Mouse (Mus musculus) heart, embryonic 14.5 days (tissue): ENCODE results near the gene Ly6g6f. TPM values are rescaled to one million over a fixed set of nuclear protein-coding genes. Genes with fewer than 3 reads are reported as not detected.

ENCODE experiments used
- ATAC-seq: fragments of 200-750 bp; cut with Nextera tagmentation; 2 replicates; pipeline ENCODE4 v1.8.0; 2017; ENCODE audit warnings: low read depth, moderate TSS enrichment; ENCODE audit not compliant: insufficient number of reproducible peaks, insufficient read depth, low FRiP score
- H3K27ac ChIP-seq, 2 experiments: fragments of 200-500 bp in 1 of 2; fragments of 300-500 bp in 1 of 2; sonication (generic) in 1 of 2; replicated peaks in 1 of 2; 2 replicates each; pipeline ENCODE4 v1.5.1; 2012 to 2014; ENCODE audit warnings: low read depth in 2 of 2, low read length in 2 of 2, control low read depth in 1 of 2, mild to moderate bottlenecking in 1 of 2, mixed read lengths in 1 of 2; ENCODE audit not compliant: control insufficient read depth in 1 of 2, insufficient read depth in 1 of 2
- H3K27me3 ChIP-seq: fragments of 300-500 bp; sonication (generic); 2 replicates; pipeline ENCODE4 v1.6.1; 2014; ENCODE audit warnings: mild to moderate bottlenecking, low read length, control low read depth; ENCODE audit not compliant: control insufficient read depth, insufficient read depth
- H3K36me3 ChIP-seq: fragments of 300-500 bp; sonication (generic); 2 replicates; pipeline ENCODE4 v1.6.1; 2014; ENCODE audit warnings: mild to moderate bottlenecking, control low read depth, low read length, mixed read lengths; ENCODE audit not compliant: control insufficient read depth, insufficient read depth
- H3K4me1 ChIP-seq, 2 experiments: fragments of 200-500 bp in 1 of 2; fragments of 300-500 bp in 1 of 2; sonication (generic) in 1 of 2; 2 replicates each; pipeline ENCODE4 v1.6.1; 2012 to 2014; ENCODE audit warnings: low read length in 2 of 2, control low read depth in 1 of 2, mixed read lengths in 1 of 2; ENCODE audit not compliant: control insufficient read depth in 2 of 2, insufficient read depth in 2 of 2
- H3K4me2 ChIP-seq: fragments of 300-500 bp; sonication (generic); 2 replicates; pipeline ENCODE4 v1.6.1; 2014; ENCODE audit warnings: mild to moderate bottlenecking, low read length
- H3K4me3 ChIP-seq, 2 experiments: fragments of 200-500 bp in 1 of 2; fragments of 300-500 bp in 1 of 2; sonication (generic) in 1 of 2; 2 replicates each; pipeline ENCODE4 v1.5.1; 2012 to 2014; ENCODE audit warnings: low read length in 2 of 2, mild to moderate bottlenecking in 2 of 2, control low read depth in 1 of 2, low read depth in 1 of 2, moderate library complexity in 1 of 2; ENCODE audit not compliant: control insufficient read depth in 1 of 2, insufficient read depth in 1 of 2
- H3K9ac ChIP-seq: fragments of 300-500 bp; sonication (generic); 2 replicates; pipeline ENCODE4 v1.6.1; 2014; ENCODE audit warnings: mild to moderate bottlenecking, low read length
- H3K9me3 ChIP-seq: fragments of 300-500 bp; sonication (generic); 2 replicates; pipeline ENCODE4 v1.6.1; 2016; ENCODE audit warnings: low read length, control low read depth; ENCODE audit not compliant: control insufficient read depth
- WGBS: fragments of 180-500 bp; shearing (Covaris S2); extraction: QIAGEN DNeasy Blood & Tissue Kit; methylation state at CpG from one replicate; pipeline ENCODE4 v1.1.7; 2014; 5-methylcytosine and 5-hydroxymethylcytosine counted together
- polyA plus RNA-seq: library from polyadenylated mRNA; unstranded; fragments of >200 nt; fragmentation: Nextera tagmentation; extraction: Ambion mirVana; gene quantifications from 2 replicates; pipeline ENCODE4 v1.2.1, GENCODE M21; 2014

Ly6g6f gene
- polyA plus RNA-seq, 1 experiment from 2014 or later, result not detected

GRCm38 (mm10) chr17:35083929-35084497 is 1.4 kb downstream of the Ly6g6f start:
- peaks cover 9 to 11% of the 10 kb centered on the region in 2 experiments for H3K4me1 ChIP-seq
- no peaks in the 10 kb centered on the region for H3K9me3 ChIP-seq
- no peak overlapping the region for H3K4me3 ChIP-seq
- 0 out of 2 replicates have a peak, but pooled peaks cover 4% of the 10 kb centered on the region for H3K27me3 ChIP-seq
- no peak overlapping the region for H3K4me2 ChIP-seq
- no peak overlapping the region for H3K9ac ChIP-seq
- H3K27ac ChIP-seq, result no peak overlapping the region
- 62% methylated on average over 3 of the region's 3 CpGs for WGBS
- H3K36me3 ChIP-seq, result no peaks in the 10 kb centered on the region
- ATAC-seq, result no peak

GRCm38 (mm10) chr17:35082841-35083576 is 2.4 kb downstream of the Ly6g6f start:
- H3K4me1 ChIP-seq, result peaks cover 9 to 11% of the 10 kb centered on the region in 2 experiments
- no peak overlapping the region for H3K9ac ChIP-seq
- H3K4me3 ChIP-seq, result no peak overlapping the region
- no peak for ATAC-seq
- no peaks in the 10 kb centered on the region for H3K9me3 ChIP-seq
- H3K27ac ChIP-seq, result no peak overlapping the region
- WGBS, result 76% methylated on average over 16 of the region's 16 CpGs
- 0 out of 2 replicates have a peak, but pooled peaks cover 4% of the 10 kb centered on the region for H3K27me3 ChIP-seq
- H3K4me2 ChIP-seq, result no peak overlapping the region
- no peaks in the 10 kb centered on the region for H3K36me3 ChIP-seq

GRCm38 (mm10) chr17:35080710-35081109 is 4.7 kb downstream of the Ly6g6f start:
- Histone ChIP-seq H3K27me3 (0 out of 2 replicates have a peak, but pooled peaks cover 4% of the 10 kb centered on the region), H3K27ac (no peak overlapping the region), H3K9me3 (no peaks in the 10 kb centered on the region), H3K36me3 (no peaks in the 10 kb centered on the region), H3K4me3 (no peak overlapping the region), H3K9ac (peak overlapping the region; percentile 40; the same call in 1 of the 2 replicates), H3K4me2 (no peak overlapping the region), H3K4me1 (peaks cover 15 to 20% of the 10 kb centered on the region in 2 experiments)
- no peak for ATAC-seq
- WGBS, result 87% methylated on average over 4 of the region's 4 CpGs

- Histone ChIP-seq H3K27ac (0 out of 4 replicates have a peak overlapping the region, but pooled peaks of 1 of the 2 experiments have one; percentile 1), H3K4me3 (no peak overlapping the region), H3K9ac (peak overlapping the region; percentile 40; the same call in 1 of the 2 replicates), H3K9me3 (no peaks in the 10 kb centered on the region), H3K36me3 (no peaks in the 10 kb centered on the region), H3K27me3 (0 out of 2 replicates have a peak, but pooled peaks cover 4% of the 10 kb centered on the region), H3K4me2 (peak overlapping the region; percentile 56), H3K4me1 (peaks cover 15 to 20% of the 10 kb centered on the region in 2 experiments)
- 27% methylated on average over 6 of the region's 6 CpGs for WGBS
- ATAC-seq, result no peak
Observed at GRCm38 (mm10) chr17:35080248-35080647, 5.2 kb downstream of the Ly6g6f start.

GRCm38 (mm10) chr17:35079778-35080177 is 5.6 kb downstream of the Ly6g6f start:
- H3K9me3 ChIP-seq, result no peaks in the 10 kb centered on the region
- 0 out of 2 replicates have a peak, but pooled peaks cover 4% of the 10 kb centered on the region for H3K27me3 ChIP-seq
- H3K4me3 ChIP-seq, result peak overlapping the region; percentile 8 to 16; a peak in 2 of 4 replicates
- H3K27ac ChIP-seq, result 0 out of 4 replicates have a peak overlapping the region, but pooled peaks of 1 of the 2 experiments have one; percentile 1
- no peaks in the 10 kb centered on the region for H3K36me3 ChIP-seq
- ATAC-seq, result 0 out of 2 replicates have a peak, but pooled peaks have one; percentile 12
- peaks cover 15 to 20% of the 10 kb centered on the region in 2 experiments for H3K4me1 ChIP-seq
- WGBS, result 2% methylated on average over 9 of the region's 9 CpGs
- H3K9ac ChIP-seq, result peak overlapping the region; percentile 40; the same call in 1 of the 2 replicates
- H3K4me2 ChIP-seq, result peak overlapping the region; percentile 56

- peak within 1 kb of the TSS; percentile 69 for H3K4me2 ChIP-seq
- no peaks in the 10 kb centered on the region for H3K36me3 ChIP-seq
- 0 out of 2 replicates have a peak, but pooled peaks cover 4% of the 10 kb centered on the region for H3K27me3 ChIP-seq
- 13% methylated on average over 14 of the region's 14 CpGs for WGBS
- ATAC-seq, result peak; percentile 70; the same call in 1 of the 2 replicates
- peak within 1 kb of the TSS; percentile 75 for H3K9ac ChIP-seq
- peaks cover 15 to 20% of the 10 kb centered on the region in 2 experiments for H3K4me1 ChIP-seq
- no peaks in the 10 kb centered on the region for H3K9me3 ChIP-seq
- H3K4me3 ChIP-seq, result peak within 1 kb of the TSS; percentile 30 to 34
- peak within 1 kb of the TSS in 1 of 2 experiments; percentile 59; a peak in 2 of 4 replicates for H3K27ac ChIP-seq
Observed at GRCm38 (mm10) chr17:35077786-35078233, 7.6 kb downstream of the Ly6g6f start, which contains the start of gene Ly6g6d. Gene Ly6g6d, minus strand, starts transcription at chr17:35078065.

GRCm38 (mm10) chr17:35077285-35077684 is 8.1 kb downstream of the Ly6g6f start:
- no peak for ATAC-seq
- Histone ChIP-seq H3K27me3 (0 out of 2 replicates have a peak, but pooled peaks cover 4% of the 10 kb centered on the region), H3K36me3 (no peaks in the 10 kb centered on the region), H3K9me3 (no peaks in the 10 kb centered on the region), H3K9ac (peak overlapping the region; percentile 75), H3K27ac (peak overlapping the region in 1 of 2 experiments; percentile 59; a peak in 2 of 4 replicates), H3K4me3 (peak overlapping the region; percentile 30 to 34; a peak in 3 of 4 replicates), H3K4me1 (peaks cover 15 to 20% of the 10 kb centered on the region in 2 experiments), H3K4me2 (peak overlapping the region; percentile 69)
- 43% methylated on average over 2 of the region's 2 CpGs for WGBS
